Mouse (Mus musculus): ENCODE measurements around the gene Card19.

The Card19 gene

GRCm38 (mm10) chr13:49172335-49172734 lies 43.5 kb downstream of the Card19 start:
- DNase-seq (ENCODE audit: low read depth, low spot score): no peak

- no peak for DNase-seq (ENCODE audit: low read depth, low spot score)
Measured at GRCm38 (mm10) chr13:49171729-49172128, 44.1 kb downstream of the Card19 start.

- no peak for DNase-seq (ENCODE audit: low read depth, low spot score)
Measured at GRCm38 (mm10) chr13:49170623-49171022, 45.2 kb downstream of the Card19 start.

GRCm38 (mm10) chr13:49169448-49170207 lies 46.2 kb downstream of the Card19 start:
- DNase-seq (ENCODE audit: low read depth, low spot score): peak; percentile 51

GRCm38 (mm10) chr13:49167081-49167480 lies 48.8 kb downstream of the Card19 start:
- no peak for DNase-seq (ENCODE audit: low read depth, low spot score)

GRCm38 (mm10) chr13:49163645-49164044 lies 52.2 kb downstream of the Card19 start:
- no peak for DNase-seq (ENCODE audit: low read depth, low spot score)

DNA sequence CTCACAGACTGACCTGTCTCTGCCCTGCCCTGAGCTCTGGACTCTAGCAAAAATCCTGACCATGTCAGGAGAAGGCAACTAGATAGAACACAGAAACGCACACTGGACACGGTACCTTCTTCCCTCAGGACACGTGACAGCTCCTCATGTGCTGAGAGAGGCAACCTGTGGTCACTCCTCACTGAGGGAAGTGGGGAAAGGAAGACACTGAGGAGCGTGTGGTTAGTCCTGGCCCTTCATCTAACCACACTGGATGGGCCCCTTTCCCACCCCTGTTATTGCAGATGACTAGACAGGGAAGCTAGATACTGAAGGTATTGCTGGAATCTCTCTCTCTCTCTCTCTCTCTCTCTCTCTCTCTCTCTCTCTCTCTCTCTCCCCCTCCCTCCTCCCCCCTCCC lies 53.1 kb downstream of the Card19 start:
- no peak for DNase-seq (ENCODE audit: low read depth, low spot score)

- DNase-seq (ENCODE audit: low read depth, low spot score): no peak
Measured at GRCm38 (mm10) chr13:49161236-49161635, 54.6 kb downstream of the Card19 start.

DNA sequence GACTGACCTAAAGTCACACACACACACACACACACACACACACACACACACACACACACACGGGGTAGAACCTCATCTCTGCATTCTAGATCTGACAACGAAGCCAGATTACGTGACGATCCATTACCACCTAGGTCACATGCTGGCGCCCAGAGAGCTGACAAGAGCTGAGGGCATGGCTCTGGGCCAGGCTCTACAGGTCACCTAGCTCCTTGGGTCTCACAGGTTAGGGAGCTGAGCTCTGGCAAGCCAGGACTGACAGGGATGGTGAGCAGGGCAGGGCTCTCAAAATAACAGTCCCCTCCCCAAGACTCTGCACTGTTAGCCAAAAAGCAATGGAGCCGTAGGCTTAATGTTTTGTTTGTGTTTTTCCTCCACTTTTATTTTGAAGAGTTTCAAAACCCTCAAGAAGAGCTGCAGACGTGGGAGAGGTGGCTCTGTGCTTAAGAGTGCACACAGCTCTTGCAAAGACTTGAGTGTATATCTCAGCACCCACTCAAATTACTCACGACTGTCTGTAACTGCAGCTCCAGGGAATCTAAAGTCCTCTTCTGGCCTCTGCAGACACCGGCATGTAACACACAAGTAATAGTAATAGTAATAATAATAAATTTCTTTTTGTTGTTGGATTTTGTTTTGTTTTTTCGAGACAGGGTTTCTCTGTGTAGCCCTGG lies 57.7 kb downstream of the Card19 start:
- DNase-seq (ENCODE audit: low read depth, low spot score): no peak

DNA sequence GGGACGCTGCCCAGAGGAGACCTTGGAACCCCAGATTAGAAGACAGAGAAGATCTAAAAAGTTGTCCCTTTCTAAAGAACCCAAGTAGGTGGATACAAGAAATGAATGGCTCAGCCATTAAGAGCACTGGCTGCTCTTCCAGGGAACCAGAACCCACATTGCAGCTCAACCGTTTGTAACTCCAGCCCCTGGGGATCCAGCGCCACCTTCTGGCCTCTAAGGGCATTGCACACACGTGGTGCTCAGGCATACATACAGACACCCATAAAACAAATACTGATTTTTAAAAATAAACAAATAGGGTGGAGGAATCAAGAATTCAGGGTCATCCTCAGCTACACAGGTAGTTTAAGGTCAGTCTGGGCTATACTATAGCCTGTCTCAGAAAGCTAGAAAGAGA lies 59.2 kb downstream of the Card19 start:
- no peak for DNase-seq (ENCODE audit: low read depth, low spot score)

DNA sequence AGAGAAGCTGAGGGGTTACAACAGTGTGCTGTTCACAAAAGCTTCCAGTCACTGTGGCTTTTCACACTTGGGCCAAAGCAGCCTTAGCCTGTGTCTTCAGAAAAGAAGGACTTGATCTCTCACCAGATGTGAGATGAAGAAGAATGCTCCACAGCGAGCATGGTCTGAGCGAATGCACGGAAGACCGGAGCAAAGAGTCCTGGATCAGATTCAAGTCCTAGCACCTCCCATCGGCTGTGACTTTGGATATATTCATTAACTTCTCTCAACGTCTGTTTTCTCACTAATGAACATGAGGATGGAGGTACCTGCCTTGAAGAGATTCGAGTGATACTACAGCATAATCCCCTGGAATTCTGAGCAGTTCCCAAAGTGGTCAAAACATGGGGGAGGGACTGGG lies 61.2 kb downstream of the Card19 start:
- DNase-seq (ENCODE audit: low read depth, low spot score): no peak

- no peak for DNase-seq (ENCODE audit: low read depth, low spot score)
Measured at GRCm38 (mm10) chr13:49154028-49154427, 61.8 kb downstream of the Card19 start.
